ENCODE assay signal across 8 mouse cellular contexts in the genomic region with DNA sequence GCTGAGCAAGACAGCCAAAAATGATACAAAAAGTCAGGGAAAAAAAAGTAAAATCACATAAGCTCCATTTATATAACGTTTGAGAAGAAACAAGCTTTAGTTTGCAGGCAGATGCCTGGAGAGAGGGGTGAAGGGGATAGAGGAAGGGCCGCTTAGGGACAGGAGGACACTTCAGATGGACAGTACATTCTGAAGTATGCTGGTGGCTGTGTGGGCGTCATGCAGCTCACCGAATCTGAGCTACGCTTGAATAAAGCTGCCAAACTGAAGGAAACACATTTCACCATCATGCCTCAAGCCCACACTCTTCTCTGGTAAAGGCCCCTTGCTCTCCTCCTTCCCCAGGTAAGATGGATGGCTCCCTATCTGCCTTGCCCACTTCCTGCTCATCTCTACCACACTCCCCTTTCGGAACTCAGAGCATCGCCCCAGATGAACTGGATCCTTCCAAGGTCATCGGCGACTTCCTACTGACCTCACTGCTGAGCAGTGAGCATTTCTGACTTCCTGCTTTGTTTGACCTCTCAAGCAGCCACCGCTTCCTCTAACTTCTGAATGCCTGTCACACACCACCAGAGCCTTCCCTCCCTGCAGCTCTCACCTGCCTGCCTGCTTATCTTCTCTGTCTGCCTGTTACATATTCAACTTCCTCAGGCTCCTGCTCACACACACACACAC.
DNase-seq lines count a peak whose midpoint lies in the region; ATAC-seq lines count a peak whose summit lies in the region.
"Had no signal": no experiment of that assay in that cellular context is flagged by ENCODE, and none has a peak within 500 bp of the region (broad histone marks: within the 10 kb centered on the region; RNA-seq: fewer than 3 reads in every experiment).

No protein-coding gene starts in this region.

- peak overlapping the region; percentile 87 for H3K27ac ChIP-seq in hindbrain, embryonic 10.5 days
- H3K27ac ChIP-seq in hindbrain, embryonic 14.5 days: no peak overlapping the region
- no peak overlapping the region for H3K27ac ChIP-seq in hindbrain, embryonic 16.5 days (ENCODE audit: low read depth, low read length)

- no peaks in the 10 kb centered on the region for H3K9me3 ChIP-seq in hindbrain, embryonic 10.5 days
- no peaks in the 10 kb centered on the region for H3K9me3 ChIP-seq in hindbrain, embryonic 14.5 days (ENCODE audit: control insufficient read depth, low read length)
- H3K9me3 ChIP-seq in hindbrain, embryonic 16.5 days (ENCODE audit: control insufficient read depth, low read length): no peaks in the 10 kb centered on the region

- WGBS in hindbrain, embryonic 10.5 days: 79% methylated on average over 10 of the region's 10 CpGs
- 83% methylated on average over 10 of the region's 10 CpGs for WGBS in hindbrain, embryonic 14.5 days
- WGBS in hindbrain, embryonic 16.5 days: 84% methylated on average over 10 of the region's 10 CpGs

- no peak overlapping the region for H3K9ac ChIP-seq in hindbrain, embryonic 14.5 days
- H3K9ac ChIP-seq in hindbrain, embryonic 16.5 days (ENCODE audit: low read depth, low read length): no peak overlapping the region

- no peaks in the 10 kb centered on the region for H3K36me3 ChIP-seq in hindbrain, embryonic 10.5 days
- no peaks in the 10 kb centered on the region for H3K36me3 ChIP-seq in hindbrain, embryonic 14.5 days (replicated peaks; ENCODE audit: control insufficient read depth, insufficient read depth)
- no peaks in the 10 kb centered on the region for H3K36me3 ChIP-seq in hindbrain, embryonic 16.5 days (ENCODE audit: control insufficient read depth, insufficient read depth, low read length)

- no peaks in the 10 kb centered on the region for H3K27me3 ChIP-seq in hindbrain, embryonic 10.5 days (ENCODE audit: insufficient read depth, poor library complexity, severe bottlenecking)
- no peaks in the 10 kb centered on the region for H3K27me3 ChIP-seq in hindbrain, embryonic 14.5 days (ENCODE audit: control insufficient read depth, insufficient read depth, low read length)
- no peaks in the 10 kb centered on the region for H3K27me3 ChIP-seq in hindbrain, embryonic 16.5 days (replicated peaks; ENCODE audit: control insufficient read depth, insufficient read depth, low read length)

- no peak overlapping the region for H3K4me3 ChIP-seq in hindbrain, embryonic 10.5 days
- no peak overlapping the region for H3K4me3 ChIP-seq in hindbrain, embryonic 14.5 days (replicated peaks; ENCODE audit: low read length)
- no peak overlapping the region for H3K4me3 ChIP-seq in hindbrain, embryonic 16.5 days (ENCODE audit: low read length)

- H3K4me1 ChIP-seq in hindbrain, embryonic 10.5 days (replicated peaks): peaks cover 65% of the 10 kb centered on the region
- H3K4me1 ChIP-seq in hindbrain, embryonic 14.5 days (replicated peaks; ENCODE audit: control insufficient read depth, insufficient read depth, low read length): peaks cover 7% of the 10 kb centered on the region
- H3K4me1 ChIP-seq in hindbrain, embryonic 16.5 days (ENCODE audit: control insufficient read depth, insufficient read depth, low read depth, low read length): no peaks in the 10 kb centered on the region

- no peak overlapping the region for H3K4me2 ChIP-seq in hindbrain, embryonic 14.5 days (replicated peaks)
- no peak overlapping the region for H3K4me2 ChIP-seq in hindbrain, embryonic 16.5 days (ENCODE audit: low read length)

- no peak for DNase-seq in hindbrain, embryonic 10.5 days (ENCODE audit: low spot score)
- no peak for DNase-seq in hindbrain, embryonic 14.5 days (ENCODE audit: low spot score)
- DNase-seq in 416B (ENCODE audit: low read depth): peak; percentile 45
- peak; percentile 16 for DNase-seq in CD4-positive, CD25-positive, alpha-beta regulatory T cell, adult 2 months (ENCODE audit: low read depth, low spot score)
- peak; percentile 37 to 42 for DNase-seq in kidney, postnatal 36 days
- DNase-seq in neural tube, embryonic 10.5 days (ENCODE audit: extremely low spot score, low spot score): no peak
- DNase-seq: embryo, embryonic 11 days had no signal

- ATAC-seq in hindbrain, embryonic 14.5 days (ENCODE audit: low FRiP score): no peak
- ATAC-seq in hindbrain, embryonic 16.5 days: no peak

Comparison
In these comparisons a context has a peak if more than half of its experiments do, and no peak if none do; other contexts are left out.
1. DNase-seq: peak in 416B (single experiment), CD4-positive, CD25-positive, alpha-beta regulatory T cell, adult 2 months (single experiment) and kidney, postnatal 36 days (2 of 2); none in hindbrain, embryonic 10.5 days (single experiment), hindbrain, embryonic 14.5 days (single experiment) and neural tube, embryonic 10.5 days (single experiment).